Mouse (Mus musculus): ENCODE data around the gene Olfr610. TPM values are rescaled to one million over a fixed set of nuclear protein-coding genes. Genes with fewer than 3 reads are reported as not detected.

Gene Olfr610
- not detected for total RNA-seq (2023)

DNA sequence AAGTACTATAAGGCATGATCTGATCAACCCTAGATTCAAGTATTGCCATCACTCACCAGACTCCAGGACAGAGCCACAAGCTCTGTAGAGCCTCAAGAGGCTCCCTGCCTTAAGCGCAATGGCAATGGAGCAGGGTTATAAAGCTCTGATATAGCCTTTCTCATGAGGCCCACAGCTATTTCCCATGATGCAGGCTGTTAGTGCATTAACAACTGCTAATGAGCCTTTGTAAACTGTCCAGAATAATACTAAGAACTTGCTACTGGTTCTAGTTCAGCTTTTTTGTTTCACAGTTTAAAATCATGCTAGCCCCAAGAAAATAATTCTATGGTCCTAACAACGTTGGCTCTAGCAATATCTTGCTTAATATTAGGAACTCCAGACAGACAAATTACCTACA lies at the start of gene Olfr610:
Gene Olfr610 (minus strand): TSS at position 101 of the 400 bp plus-strand sequence.

DNA sequence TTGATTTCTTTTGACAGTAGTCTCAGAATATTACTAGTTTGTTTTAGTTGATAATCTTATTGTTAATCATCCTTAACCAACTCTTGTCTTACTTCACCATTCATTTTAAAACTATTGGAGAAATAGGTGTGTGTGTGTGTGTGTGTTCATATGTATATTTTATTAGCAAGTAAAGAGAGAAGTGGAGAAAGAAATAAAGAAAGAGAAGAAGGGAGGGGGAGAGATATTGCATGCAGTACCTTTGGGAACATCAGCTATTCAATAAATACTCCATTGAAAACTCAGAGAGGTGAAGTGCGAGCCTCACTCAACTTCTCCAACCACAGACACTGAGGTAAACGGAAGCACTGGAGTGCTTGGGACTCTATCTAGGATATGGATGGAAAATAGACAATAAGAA lies 43.9 kb upstream of the Olfr610 start, which contains the start of gene Olfr615:
Gene Olfr615 (plus strand): TSS at position 301 of the 400 bp plus-strand sequence.

DNA sequence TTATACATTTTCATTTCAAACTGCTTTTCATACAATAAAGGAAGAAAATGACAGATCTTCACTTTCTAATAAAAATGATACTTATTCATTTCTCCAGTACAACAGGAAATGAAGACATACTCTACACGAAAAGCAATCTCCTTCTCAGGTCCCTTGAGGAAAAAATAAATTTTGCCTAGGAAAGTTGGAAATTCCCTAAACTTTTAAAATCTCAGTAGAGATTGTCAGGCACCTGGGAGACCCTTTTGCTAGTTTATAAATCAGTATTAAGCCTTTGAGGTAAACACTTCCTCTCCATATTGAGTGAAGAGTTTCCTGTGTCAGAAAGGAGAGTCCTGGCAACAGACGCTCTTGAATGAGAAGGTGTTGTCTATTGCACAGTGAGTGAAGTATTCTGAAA lies 35.9 kb upstream of the Olfr610 start, which contains the start of gene Olfr613:
Gene Olfr613 (plus strand): TSS at position 301 of the 400 bp plus-strand sequence.

DNA sequence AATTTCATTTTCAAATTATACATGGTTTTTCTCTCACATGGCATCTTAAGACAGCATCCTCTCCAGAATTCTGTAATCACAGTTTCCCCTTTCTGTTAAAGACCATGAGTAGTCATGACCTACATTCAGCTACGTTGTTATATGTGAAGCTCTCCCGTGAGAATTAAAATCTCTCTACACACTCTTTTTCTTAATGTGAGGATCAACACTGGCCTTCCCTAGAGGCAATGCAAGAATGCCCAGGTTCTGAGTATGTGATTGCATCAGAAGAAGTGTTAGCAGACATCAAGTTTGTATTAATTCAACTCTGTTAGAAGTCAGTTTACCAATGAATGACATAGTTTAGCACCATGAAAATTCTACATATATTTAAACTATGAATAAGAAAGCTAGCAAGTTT lies 30.7 kb upstream of the Olfr610 start, which contains the start of gene Olfr612:
Gene Olfr612 (minus strand): TSS at position 101 of the 400 bp plus-strand sequence.

DNA sequence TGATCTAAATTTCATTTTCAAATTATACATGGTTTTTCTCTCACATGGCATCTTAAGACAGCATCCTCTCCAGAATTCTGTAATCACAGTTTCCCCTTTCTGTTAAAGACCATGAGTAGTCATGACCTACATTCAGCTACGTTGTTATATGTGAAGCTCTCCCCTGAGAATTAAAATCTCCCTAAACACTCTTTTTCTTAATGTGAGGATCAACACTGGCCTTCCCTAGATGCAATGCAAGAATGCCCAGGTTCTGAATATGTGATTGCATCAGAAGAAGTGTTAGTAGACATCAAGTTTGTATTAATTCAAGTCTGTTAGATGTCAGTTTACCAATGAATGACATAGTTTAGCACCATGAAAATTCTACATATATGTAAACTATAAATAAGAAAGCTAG lies 8.8 kb upstream of the Olfr610 start, which contains the start of gene Olfr611:
Gene Olfr611 (minus strand): TSS at position 101 of the 400 bp plus-strand sequence.

DNA sequence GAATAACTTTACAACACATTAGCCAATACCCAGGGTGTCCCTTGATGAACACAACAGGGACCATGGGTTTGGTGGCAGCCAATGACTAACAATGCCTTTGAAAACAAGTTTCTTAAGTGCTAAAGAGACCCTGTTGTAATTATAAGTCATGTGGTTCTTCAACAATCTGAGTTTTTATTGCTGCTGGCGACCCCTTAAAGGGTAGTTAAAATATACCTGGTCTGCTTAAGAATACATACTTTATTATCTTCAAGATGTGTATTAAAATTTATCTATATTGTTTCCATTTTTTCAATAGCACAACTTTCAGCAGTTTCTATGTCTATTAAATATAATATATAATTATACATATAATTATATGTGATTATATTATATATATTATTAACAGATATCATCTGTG lies 14.0 kb downstream of the Olfr610 start, which contains the start of gene Olfr609:
Gene Olfr609 (minus strand): TSS at position 101 of the 400 bp plus-strand sequence.

DNA sequence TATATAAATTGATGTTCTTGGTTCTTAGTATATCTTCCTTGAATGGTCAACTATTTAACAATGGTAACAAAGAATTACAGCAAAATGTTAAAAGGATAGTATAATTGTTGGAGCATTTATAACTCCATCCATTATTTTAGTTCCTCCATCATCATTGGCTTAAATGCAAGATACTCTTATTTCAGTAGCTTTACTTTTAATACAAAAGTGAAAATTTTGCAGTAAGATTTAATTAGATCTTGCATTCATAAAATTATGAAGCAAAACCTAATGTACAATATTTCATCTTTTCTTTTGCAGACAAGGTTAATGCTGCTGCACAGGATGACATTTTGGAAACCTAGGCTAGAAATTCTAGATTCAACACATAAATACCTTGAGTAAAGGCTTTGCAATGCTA lies 42.3 kb downstream of the Olfr610 start, which contains the start of gene Olfr608:
Gene Olfr608 (plus strand): TSS at position 301 of the 400 bp plus-strand sequence.

Other genes with a start within 250 kb of the Olfr610 start
- not detected for gene Olfr596, start 206.5 kb downstream of the Olfr610 start, total RNA-seq (2023)
- not detected for gene Olfr597, start 195.8 kb downstream of the Olfr610 start, total RNA-seq (2023)
- gene Olfr598, start 188.6 kb downstream of the Olfr610 start, total RNA-seq (2023) = not detected
- not detected for gene Olfr599, start 176.2 kb downstream of the Olfr610 start, total RNA-seq (2023)
- gene Olfr600, start 162.5 kb downstream of the Olfr610 start, total RNA-seq (2023) = not detected
- not detected for gene Olfr601, start 149.5 kb downstream of the Olfr610 start, total RNA-seq (2023)
- gene Olfr603, start 125.9 kb downstream of the Olfr610 start, total RNA-seq (2023) = not detected
- gene Usp17lc, start 97.0 kb downstream of the Olfr610 start, total RNA-seq (2023) = not detected
- not detected for gene Olfr605, start 66.7 kb downstream of the Olfr610 start, total RNA-seq (2023)
- not detected for gene Olfr606, start 63.1 kb downstream of the Olfr610 start, total RNA-seq (2023)
- not detected for gene Olfr607, start 48.0 kb downstream of the Olfr610 start, total RNA-seq (2023)
- not detected for gene Olfr608, start 42.2 kb downstream of the Olfr610 start, total RNA-seq (2023)
- not detected for gene Olfr609, start 14.1 kb downstream of the Olfr610 start, total RNA-seq (2023)
- not detected for gene Olfr611, start 8.7 kb upstream of the Olfr610 start, total RNA-seq (2023)
- not detected for gene Olfr612, start 30.6 kb upstream of the Olfr610 start, total RNA-seq (2023)
- gene Olfr613, start 36.0 kb upstream of the Olfr610 start, total RNA-seq (2023) = not detected
- not detected for gene Olfr615, start 44.0 kb upstream of the Olfr610 start, total RNA-seq (2023)
- not detected for gene Olfr616, start 57.0 kb upstream of the Olfr610 start, total RNA-seq (2023)
- gene Olfr617, start 60.9 kb upstream of the Olfr610 start, total RNA-seq (2023) = not detected
- gene Olfr618, start 78.0 kb upstream of the Olfr610 start, total RNA-seq (2023) = not detected
- gene Olfr619, start 88.5 kb upstream of the Olfr610 start, total RNA-seq (2023) = not detected
- not detected for gene Olfr620, start 100.4 kb upstream of the Olfr610 start, total RNA-seq (2023)
- not detected for gene Olfr622, start 130.6 kb upstream of the Olfr610 start, total RNA-seq (2023)
- not detected for gene Olfr623, start 151.6 kb upstream of the Olfr610 start, total RNA-seq (2023)
- not detected for gene Olfr624, start 159.1 kb upstream of the Olfr610 start, total RNA-seq (2023)
- gene Olfr625-ps1, start 170.6 kb upstream of the Olfr610 start, total RNA-seq (2023) = not detected
- gene Olfr243, start 202.5 kb upstream of the Olfr610 start, total RNA-seq (2023) = not detected
- gene Olfr628, start 218.3 kb upstream of the Olfr610 start, total RNA-seq (2023) = not detected
- gene Olfr629, start 232.8 kb upstream of the Olfr610 start, total RNA-seq (2023) = not detected
- not detected for gene Olfr630, start 245.2 kb upstream of the Olfr610 start, total RNA-seq (2023)

Data from CD4-positive naive resting alpha-beta T cell, adult 76 days (primary cell).